Mouse (Mus musculus) bone marrow macrophage, adult 2 months (primary cell): ENCODE results near the gene Stim2.

Experiments used
- CTCF ChIP-seq: IDR thresholded peaks from 2 replicates; pipeline ENCODE4 v1.5.1; 2012; ENCODE audit warnings: low read depth, mild to moderate bottlenecking, low read length, moderate library complexity
- POLR2A ChIP-seq: IDR thresholded peaks from 2 replicates; pipeline ENCODE4 v1.6.1; 2012; ENCODE audit warnings: mild to moderate bottlenecking, low read depth, low read length, borderline replicate concordance

GRCm38 (mm10) chr5:53965656-53966055 lies 32.6 kb upstream of the Stim2 start:
- TF ChIP-seq POLR2A (no peak), CTCF (no peak)
